Mouse (Mus musculus): ENCODE results near the gene Pde4a. TPM values are rescaled to one million over a fixed set of nuclear protein-coding genes. Genes with fewer than 3 reads are reported as not detected.

Pde4a gene
- total RNA-seq, 1 experiment = 3.2 TPM

DNA sequence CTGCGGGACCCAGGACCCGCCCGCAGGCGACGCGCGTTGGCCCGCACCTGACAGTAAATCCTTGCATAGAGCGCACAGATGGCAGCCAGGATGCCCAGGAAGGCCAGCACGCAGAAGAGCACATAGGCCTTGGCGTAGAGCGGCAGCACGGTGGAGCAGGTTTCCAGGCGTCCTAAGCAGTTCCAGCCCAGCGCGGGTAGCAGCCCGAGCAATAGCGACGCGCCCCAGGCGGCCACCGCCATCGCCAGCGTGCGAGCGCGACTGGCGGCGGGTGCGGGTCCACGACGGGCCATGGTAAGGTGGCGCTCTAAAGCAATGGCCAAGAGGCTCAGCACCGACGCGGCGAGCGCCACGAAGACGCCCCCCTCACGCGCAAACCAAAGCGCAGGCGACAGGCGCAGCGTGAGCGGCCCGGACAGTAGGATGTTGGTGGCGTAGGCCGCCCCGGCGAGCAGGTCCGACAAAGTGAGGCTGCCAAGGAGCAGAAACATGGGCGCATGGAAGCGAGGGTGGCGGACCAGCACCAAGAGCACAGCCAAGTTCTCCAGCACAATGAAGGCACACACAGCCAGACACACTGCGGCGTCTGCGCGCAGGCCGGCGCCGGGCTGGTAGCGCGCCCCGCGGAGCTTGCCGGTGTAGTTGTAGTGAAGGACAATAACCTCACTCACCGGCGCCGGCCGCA is 79.1 kb downstream of the Pde4a start:
- no peaks in the 10 kb centered on the region for H3K36me3 ChIP-seq (ENCODE audit: control insufficient read depth, insufficient read depth, low read length, poor library complexity, severe bottlenecking)
- no peaks in the 10 kb centered on the region for H3K9me3 ChIP-seq (ENCODE audit: control insufficient read depth, insufficient read depth, low read depth, low read length)
- no peak overlapping the region for H3K27ac ChIP-seq (ENCODE audit: insufficient read depth, low read depth, low read length, poor library complexity, severe bottlenecking)
- no peak for DNase-seq (ENCODE audit: low read depth, low spot score)
- H3K9ac ChIP-seq (ENCODE audit: insufficient read depth, low read depth, low read length, poor library complexity, severe bottlenecking) = peak overlapping the region; percentile 51
- H3K4me1 ChIP-seq (ENCODE audit: control insufficient read depth in 2 of 2, insufficient read depth in 2 of 2, low read length in 2 of 2, poor library complexity in 1 of 2) = peaks cover 2 to 6% of the 10 kb centered on the region in 2 experiments; a peak in 2 of 4 replicates
- peak overlapping the region; percentile 64 to 83 for H3K4me3 ChIP-seq (ENCODE audit: insufficient read depth in 1 of 2, low read depth in 1 of 2, low read length in 2 of 2, poor library complexity in 1 of 2, severe bottlenecking in 1 of 2)
- in situ Hi-C loops (cut with MboI; ENCODE audit: low sequenced_read_pairs in 2 of 2, unreplicated experiment in 2 of 2) = no loop called here
- TF ChIP-seq HCFC1 (IDR thresholded peaks at IDR 0.05; ENCODE audit: borderline replicate concordance, insufficient read depth, low read length) (no peak), MAFK (IDR thresholded peaks at IDR 0.05; ENCODE audit: insufficient read depth, low read depth, low read length) (no peak), ZC3H11A (IDR thresholded peaks at IDR 0.05; ENCODE audit: borderline replicate concordance, low read depth, low read length) (no peak), CHD2 (IDR thresholded peaks at IDR 0.05; ENCODE audit: low read depth, low read length) (no peak)

DNA sequence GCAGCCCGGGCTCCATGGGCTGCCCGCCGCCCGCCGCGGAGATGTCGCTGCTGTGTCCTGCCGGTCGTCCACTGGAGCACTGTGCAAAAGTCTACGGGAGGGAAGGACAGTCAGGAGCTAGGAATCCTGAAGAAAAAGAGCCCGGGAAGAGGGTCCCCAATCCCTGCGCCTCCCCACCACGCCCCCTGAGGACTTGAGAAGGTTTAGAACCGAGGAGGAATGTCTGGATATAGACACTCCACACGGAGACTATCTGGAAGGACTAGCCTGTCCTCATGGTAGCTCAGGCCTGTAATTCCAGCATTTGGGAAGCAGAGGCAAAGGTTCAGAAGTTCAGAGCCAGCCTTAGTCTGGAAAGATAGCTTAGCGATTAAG is 79.6 kb downstream of the Pde4a start:
- Histone ChIP-seq H3K4me3 (ENCODE audit: insufficient read depth in 1 of 2, low read depth in 1 of 2, low read length in 2 of 2, poor library complexity in 1 of 2, severe bottlenecking in 1 of 2) (peak overlapping the region; percentile 64 to 83), H3K4me1 (ENCODE audit: control insufficient read depth in 2 of 2, insufficient read depth in 2 of 2, low read length in 2 of 2, poor library complexity in 1 of 2) (peaks cover 2 to 6% of the 10 kb centered on the region in 2 experiments; a peak in 2 of 4 replicates), H3K36me3 (ENCODE audit: control insufficient read depth, insufficient read depth, low read length, poor library complexity, severe bottlenecking) (no peaks in the 10 kb centered on the region), H3K27ac (ENCODE audit: insufficient read depth, low read depth, low read length, poor library complexity, severe bottlenecking) (no peak overlapping the region), H3K9ac (ENCODE audit: insufficient read depth, low read depth, low read length, poor library complexity, severe bottlenecking) (peak overlapping the region; percentile 51; the same call in 1 of the 2 replicates), H3K9me3 (ENCODE audit: control insufficient read depth, insufficient read depth, low read depth, low read length) (no peaks in the 10 kb centered on the region)
- TF ChIP-seq MAFK (IDR thresholded peaks at IDR 0.05; ENCODE audit: insufficient read depth, low read depth, low read length) (no peak), CHD2 (IDR thresholded peaks at IDR 0.05; ENCODE audit: low read depth, low read length) (no peak), HCFC1 (IDR thresholded peaks at IDR 0.05; ENCODE audit: borderline replicate concordance, insufficient read depth, low read length) (no peak), ZC3H11A (IDR thresholded peaks at IDR 0.05; ENCODE audit: borderline replicate concordance, low read depth, low read length) (no peak), ZNF384 (IDR thresholded peaks at IDR 0.05; ENCODE audit: low read depth, low read length) (no peak)
- no peak for DNase-seq (ENCODE audit: low read depth, low spot score)
- in situ Hi-C loops (cut with MboI; ENCODE audit: low sequenced_read_pairs in 2 of 2, unreplicated experiment in 2 of 2) = no loop called here

DNA sequence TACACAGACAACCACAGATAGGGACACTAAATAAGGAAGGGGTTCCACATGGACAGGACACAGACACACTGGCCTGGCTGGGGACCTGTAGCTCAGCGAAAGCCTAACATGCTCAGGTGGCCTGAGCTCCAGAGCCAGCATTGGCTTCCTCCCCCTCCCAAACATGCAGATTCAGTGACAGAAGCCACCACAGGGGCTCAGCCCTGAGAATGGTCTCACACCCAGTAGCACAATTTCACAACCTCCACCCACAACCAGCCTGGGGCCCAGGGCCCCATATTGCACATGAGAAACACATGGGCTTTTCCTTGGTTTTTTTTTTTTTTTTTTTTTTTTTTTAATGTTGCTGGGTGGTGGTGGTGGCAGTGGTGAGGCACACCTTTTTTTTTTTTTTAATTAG is 80.8 kb downstream of the Pde4a start:
- DNase-seq (ENCODE audit: low read depth, low spot score) = no peak
- H3K27ac ChIP-seq (ENCODE audit: insufficient read depth, low read depth, low read length, poor library complexity, severe bottlenecking) = no peak overlapping the region
- in situ Hi-C loops (cut with MboI; ENCODE audit: low sequenced_read_pairs in 2 of 2, unreplicated experiment in 2 of 2) = no loop called here
- no peaks in the 10 kb centered on the region for H3K9me3 ChIP-seq (ENCODE audit: control insufficient read depth, insufficient read depth, low read depth, low read length)
- no peak for TF ChIP-seq MAFK (IDR thresholded peaks at IDR 0.05; ENCODE audit: insufficient read depth, low read depth, low read length)
- no peak for TF ChIP-seq ZC3H11A (IDR thresholded peaks at IDR 0.05; ENCODE audit: borderline replicate concordance, low read depth, low read length)
- TF ChIP-seq ZNF384 (IDR thresholded peaks at IDR 0.05; ENCODE audit: low read depth, low read length) = no peak
- no peak for TF ChIP-seq HCFC1 (IDR thresholded peaks at IDR 0.05; ENCODE audit: borderline replicate concordance, insufficient read depth, low read length)
- H3K36me3 ChIP-seq (ENCODE audit: control insufficient read depth, insufficient read depth, low read length, poor library complexity, severe bottlenecking) = no peaks in the 10 kb centered on the region
- peaks cover 2 to 9% of the 10 kb centered on the region in 2 experiments; a peak in 3 of 4 replicates for H3K4me1 ChIP-seq (ENCODE audit: control insufficient read depth in 2 of 2, insufficient read depth in 2 of 2, low read length in 2 of 2, poor library complexity in 1 of 2)
- no peak overlapping the region for H3K9ac ChIP-seq (ENCODE audit: insufficient read depth, low read depth, low read length, poor library complexity, severe bottlenecking)
- no peak overlapping the region for H3K4me3 ChIP-seq (ENCODE audit: insufficient read depth in 1 of 2, low read depth in 1 of 2, low read length in 2 of 2, poor library complexity in 1 of 2, severe bottlenecking in 1 of 2)

DNA sequence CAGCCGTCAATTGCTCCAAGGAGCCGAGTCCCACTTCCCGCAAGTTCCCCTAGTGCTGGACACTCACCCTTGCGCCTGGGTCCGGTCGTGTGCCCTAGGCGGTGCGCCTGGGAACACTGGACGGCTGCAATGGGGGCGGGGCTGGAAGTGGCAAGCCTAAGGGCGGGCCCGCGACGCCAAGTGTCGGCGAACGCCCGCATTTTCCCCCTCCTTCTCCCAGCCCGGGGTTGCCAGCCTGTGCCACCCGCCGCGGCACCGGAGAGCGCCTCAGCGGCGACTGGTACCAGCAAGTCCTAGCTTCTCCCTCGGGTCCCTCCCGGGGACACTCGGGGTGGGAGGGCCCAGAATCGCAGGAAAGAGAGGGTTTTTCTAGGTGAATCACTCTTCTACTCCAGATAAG is 82.8 kb downstream of the Pde4a start, which contains the start of gene S1pr5:
Gene S1pr5 (minus strand): TSS at position 118 of the 400 bp plus-strand sequence.
- Histone ChIP-seq H3K27ac (ENCODE audit: insufficient read depth, low read depth, low read length, poor library complexity, severe bottlenecking) (no peak within 1 kb of the TSS), H3K9ac (ENCODE audit: insufficient read depth, low read depth, low read length, poor library complexity, severe bottlenecking) (peak within 1 kb of the TSS; percentile 10; the same call in 1 of the 2 replicates), H3K4me3 (ENCODE audit: insufficient read depth in 1 of 2, low read depth in 1 of 2, low read length in 2 of 2, poor library complexity in 1 of 2, severe bottlenecking in 1 of 2) (peak within 1 kb of the TSS; percentile 58), H3K9me3 (ENCODE audit: control insufficient read depth, insufficient read depth, low read depth, low read length) (no peaks in the 10 kb centered on the region), H3K4me1 (ENCODE audit: control insufficient read depth in 2 of 2, insufficient read depth in 2 of 2, low read length in 2 of 2, poor library complexity in 1 of 2) (peaks cover 2 to 9% of the 10 kb centered on the region in 2 experiments; a peak in 3 of 4 replicates), H3K36me3 (ENCODE audit: control insufficient read depth, insufficient read depth, low read length, poor library complexity, severe bottlenecking) (no peaks in the 10 kb centered on the region)
- in situ Hi-C loops (cut with MboI; ENCODE audit: low sequenced_read_pairs in 2 of 2, unreplicated experiment in 2 of 2) = no loop called here
- DNase-seq (ENCODE audit: low read depth, low spot score) = no peak
- TF ChIP-seq CHD2 (IDR thresholded peaks at IDR 0.05; ENCODE audit: low read depth, low read length) = no peak

Measured in ES-E14 (cell line).